Mouse (Mus musculus) neural tube, embryonic 11.5 days (tissue): ENCODE data around the gene Hacd3. TPM values are rescaled to one million over a fixed set of nuclear protein-coding genes. Genes with fewer than 3 reads are reported as not detected.
A peak's percentile ranks its signal among the peaks of the same experiment; 100 is the strongest.
"Not testable (repeated sequence)": the region's sequence is repeated elsewhere in the genome, so short reads cannot be mapped to it uniquely, and the experiment has no call there.

Experiments
- ATAC-seq: fragments of 200-750 bp; cut with Nextera tagmentation; 2 replicates; pipeline ENCODE4 v1.8.0; 2017; ENCODE audit warnings: moderate number of reproducible peaks, mild to moderate bottlenecking, moderate TSS enrichment, moderate library complexity; ENCODE audit not compliant: insufficient read depth, low FRiP score, low TSS enrichment
- DNase-seq: peaks from one replicate; pipeline ENCODE4 v3.0.0-alpha.2; 2015; ENCODE audit warnings: low spot score
- H3K27ac ChIP-seq: fragments of 300-500 bp; sonication (generic); 2 replicates; pipeline ENCODE4 v1.5.1; 2014; ENCODE audit warnings: low read depth, mild to moderate bottlenecking, low read length
- H3K27me3 ChIP-seq: fragments of 300-500 bp; sonication (generic); 2 replicates; pipeline ENCODE4 v1.6.1; 2014; ENCODE audit warnings: mild to moderate bottlenecking, low read length, mixed read lengths; ENCODE audit not compliant: control insufficient read depth, insufficient read depth
- H3K36me3 ChIP-seq: fragments of 300-500 bp; sonication (generic); 2 replicates; pipeline ENCODE4 v1.6.1; 2014; ENCODE audit warnings: mild to moderate bottlenecking, low read length, moderate library complexity, mixed read lengths; ENCODE audit not compliant: control insufficient read depth, insufficient read depth
- H3K4me1 ChIP-seq: fragments of 300-500 bp; sonication (generic); 2 replicates; pipeline ENCODE4 v1.6.1; 2014; ENCODE audit warnings: low read length, mixed read lengths; ENCODE audit not compliant: control insufficient read depth, insufficient read depth
- H3K4me2 ChIP-seq: fragments of 300-500 bp; sonication (generic); 2 replicates; pipeline ENCODE4 v1.6.1; 2014; ENCODE audit warnings: low read depth, mild to moderate bottlenecking, moderate library complexity
- H3K4me3 ChIP-seq: fragments of 300-500 bp; sonication (generic); 2 replicates; pipeline ENCODE4 v1.5.1; 2014; ENCODE audit warnings: low read depth, low read length
- H3K9ac ChIP-seq: fragments of 300-500 bp; sonication (generic); 2 replicates; pipeline ENCODE4 v1.6.1; 2014; ENCODE audit warnings: mild to moderate bottlenecking, low read length
- H3K9me3 ChIP-seq: fragments of 300-500 bp; sonication (generic); 2 replicates; pipeline ENCODE4 v1.6.1; 2016; ENCODE audit warnings: low read length; ENCODE audit not compliant: control insufficient read depth
- WGBS: fragments of 180-500 bp; shearing (Covaris S2); extraction: QIAGEN DNeasy Blood & Tissue Kit; methylation state at CpG from one replicate; pipeline ENCODE4 v1.1.7; 2014; 5-methylcytosine and 5-hydroxymethylcytosine counted together
- polyA plus RNA-seq: library from polyadenylated mRNA; unstranded; fragments of >200 nt; fragmentation: Nextera tagmentation; extraction: Ambion mirVana; gene quantifications from 2 replicates; pipeline ENCODE4 v1.2.1, GENCODE M21; 2014

Hacd3 gene
- polyA plus RNA-seq, 1 experiment from 2014 or later: 105 TPM

DNA sequence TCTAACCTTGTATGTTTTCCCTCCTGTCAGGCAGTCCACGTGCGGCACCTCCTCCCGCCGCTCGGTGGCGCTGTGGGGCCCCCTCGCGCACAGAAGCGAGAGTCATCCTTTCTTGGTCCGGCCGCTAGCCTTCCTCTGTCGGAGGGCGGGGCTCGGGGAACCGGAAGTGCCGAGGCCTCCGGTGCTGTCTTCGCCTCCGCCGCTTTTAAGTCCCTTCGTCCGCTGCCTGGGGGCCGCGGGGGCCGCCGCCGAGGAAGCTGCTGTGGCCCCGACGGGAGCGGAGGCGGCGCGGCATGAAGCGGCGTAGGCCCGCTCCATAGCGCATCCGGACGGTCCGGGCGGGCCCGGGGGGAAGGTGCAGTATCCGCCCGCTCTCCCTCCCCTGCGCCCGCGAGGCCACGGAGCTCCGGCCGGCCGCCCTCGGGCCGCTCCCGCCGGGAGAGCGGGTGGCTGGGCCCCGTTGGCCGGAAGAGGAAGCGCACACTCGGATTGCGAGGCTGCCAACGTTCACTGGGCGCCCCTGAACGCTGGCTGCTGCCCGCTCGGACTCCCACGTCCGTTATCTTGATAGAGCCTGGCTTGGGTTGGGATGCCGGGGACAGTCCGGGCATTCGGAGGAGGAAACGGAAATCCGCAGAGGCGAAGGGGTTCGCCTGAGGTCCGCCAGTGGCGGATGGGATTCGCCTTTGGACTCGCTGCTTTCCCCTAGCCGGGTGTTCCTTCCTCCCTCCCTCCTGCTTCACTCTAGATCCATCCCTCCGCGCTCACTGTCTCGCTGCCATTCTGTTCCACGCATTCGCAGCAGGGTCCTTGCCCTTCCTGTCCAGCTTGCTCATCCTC lies 11.0 kb upstream of the Hacd3 start, which contains the start of gene Dpp8:
Gene Dpp8, plus strand, starts transcription at position 146 of the 840 bp plus-strand sequence.
- Histone ChIP-seq H3K4me1 (peaks cover 3% of the 10 kb centered on the region; the same call in 1 of the 2 replicates), H3K36me3 (no peaks in the 10 kb centered on the region), H3K9me3 (no peaks in the 10 kb centered on the region), H3K27ac (peak within 1 kb of the TSS; percentile 79), H3K4me2 (peak within 1 kb of the TSS; percentile 74), H3K4me3 (peak within 1 kb of the TSS; percentile 100), H3K27me3 (no peaks in the 10 kb centered on the region), H3K9ac (peak within 1 kb of the TSS; percentile 98)
- DNase-seq (peak; percentile 95), ATAC-seq (peak; percentile 90)
- WGBS: under 1% methylated on average over 82 of the region's 85 CpGs

DNA sequence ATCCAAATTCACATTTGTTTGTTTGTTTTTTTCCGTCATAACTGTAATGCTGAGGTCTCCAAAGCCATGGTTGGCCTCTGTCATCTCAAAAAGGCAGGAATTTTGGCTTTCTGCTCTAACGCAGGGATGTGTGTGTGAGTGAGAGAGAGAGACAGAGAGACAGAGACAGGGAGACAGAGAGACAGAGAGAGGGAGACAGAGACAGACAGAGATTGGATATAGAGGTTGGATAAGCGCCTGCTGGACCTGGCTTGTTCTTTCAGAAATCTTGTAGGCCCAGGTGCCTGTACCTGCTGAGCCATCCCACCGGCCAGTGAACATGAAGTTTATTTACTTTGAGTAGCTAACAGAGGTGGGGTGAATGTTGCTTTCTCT lies 10.4 kb upstream of the Hacd3 start:
- 34% methylated on average over 4 of the region's 4 CpGs for WGBS
- no peak for ATAC-seq
- no peak overlapping the region; the same call in 1 of the 2 replicates for H3K27ac ChIP-seq

DNA sequence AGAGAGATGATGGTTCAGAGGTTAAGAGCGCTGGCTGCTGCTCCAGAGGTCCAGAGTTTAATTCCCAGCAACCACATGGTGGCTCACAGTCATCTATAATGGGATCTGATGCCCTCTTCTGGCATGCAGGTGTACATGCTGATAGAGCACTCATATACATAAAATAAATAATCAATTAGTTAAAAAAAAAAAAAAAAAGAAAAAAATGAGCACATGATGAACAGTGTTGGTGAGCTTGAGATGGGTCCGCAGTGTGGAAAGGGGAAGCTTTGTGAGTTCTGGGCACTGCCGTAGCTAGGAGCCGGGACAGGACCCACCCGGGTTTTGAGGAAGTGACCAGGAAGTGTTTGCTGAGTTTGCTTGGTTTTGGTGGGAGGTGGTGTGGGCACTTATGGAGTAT lies 9.9 kb upstream of the Hacd3 start:
- not testable (repeated sequence) for H3K9me3 ChIP-seq, H3K4me2 ChIP-seq, H3K9ac ChIP-seq, H3K27me3 ChIP-seq, H3K4me1 ChIP-seq, H3K4me3 ChIP-seq, DNase-seq, ATAC-seq, H3K36me3 ChIP-seq, H3K27ac ChIP-seq
- 83% methylated on average over 5 of the region's 5 CpGs for WGBS

More for the DNA sequence above, 10.4 kb upstream of the Hacd3 start:
- Histone ChIP-seq H3K36me3 (no peaks in the 10 kb centered on the region), H3K9ac (peak overlapping the region; percentile 98; the same call in 1 of the 2 replicates), H3K4me3 (peak overlapping the region; percentile 100), H3K4me1 (peaks cover 3% of the 10 kb centered on the region; the same call in 1 of the 2 replicates), H3K27me3 (no peaks in the 10 kb centered on the region), H3K4me2 (no peak overlapping the region), H3K9me3 (no peaks in the 10 kb centered on the region)
- no peak for DNase-seq

DNA sequence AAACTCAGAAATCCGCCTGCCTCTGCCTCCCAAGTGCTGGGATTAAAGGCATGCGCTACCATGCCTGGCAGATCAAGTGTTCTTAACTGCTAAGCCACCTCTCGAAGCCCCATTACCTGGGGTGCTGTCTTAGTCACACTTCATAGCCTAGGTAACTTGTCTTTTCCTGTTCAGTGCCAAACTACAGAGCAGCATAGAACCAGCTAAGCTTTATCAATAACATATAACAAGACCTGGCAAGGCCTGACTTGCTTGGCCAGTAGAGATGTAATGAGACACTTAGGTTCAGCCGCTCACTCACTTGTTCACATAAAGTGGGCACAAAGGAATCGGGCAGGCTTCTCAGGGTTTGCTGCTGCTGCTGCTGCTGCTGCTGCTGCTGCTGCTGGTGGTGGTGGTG lies 6.8 kb upstream of the Hacd3 start:
- Histone ChIP-seq H3K27me3 (no peaks in the 10 kb centered on the region), H3K36me3 (no peaks in the 10 kb centered on the region), H3K4me2 (no peak overlapping the region), H3K9ac (no peak overlapping the region), H3K9me3 (no peaks in the 10 kb centered on the region), H3K4me3 (no peak overlapping the region), H3K4me1 (peaks cover 3% of the 10 kb centered on the region; the same call in 1 of the 2 replicates), H3K27ac (no peak overlapping the region)
- DNase-seq (no peak), ATAC-seq (no peak)
- 90% methylated on average over 5 of the region's 5 CpGs for WGBS

DNA sequence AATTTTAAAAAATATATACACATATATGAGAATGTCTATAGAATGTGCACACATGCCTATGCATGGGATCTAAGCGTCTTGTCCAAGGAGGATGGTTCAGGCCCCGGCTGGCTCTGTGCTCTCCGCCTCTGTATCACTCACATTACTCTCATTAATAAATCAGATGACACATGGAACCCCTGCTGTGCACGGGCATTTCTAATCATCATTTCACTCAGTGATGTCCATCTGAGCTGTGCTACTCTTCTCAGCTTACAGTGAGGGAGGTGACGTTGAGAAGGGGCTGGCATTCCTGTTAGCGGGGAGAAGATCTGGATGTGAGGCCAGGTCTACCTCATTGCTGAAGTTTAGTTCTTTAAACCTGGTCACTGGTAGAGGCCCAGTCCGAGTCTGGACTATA lies 5.7 kb upstream of the Hacd3 start:
- ATAC-seq: no peak
- no peak for DNase-seq
- no peaks in the 10 kb centered on the region for H3K4me1 ChIP-seq
- no peak overlapping the region for H3K4me2 ChIP-seq
- no peaks in the 10 kb centered on the region for H3K9me3 ChIP-seq
- no peaks in the 10 kb centered on the region for H3K27me3 ChIP-seq
- H3K9ac ChIP-seq: no peak overlapping the region
- no peaks in the 10 kb centered on the region for H3K36me3 ChIP-seq
- WGBS: 79% methylated on average over 7 of the region's 7 CpGs
- no peak overlapping the region for H3K27ac ChIP-seq
- no peak overlapping the region for H3K4me3 ChIP-seq

DNA sequence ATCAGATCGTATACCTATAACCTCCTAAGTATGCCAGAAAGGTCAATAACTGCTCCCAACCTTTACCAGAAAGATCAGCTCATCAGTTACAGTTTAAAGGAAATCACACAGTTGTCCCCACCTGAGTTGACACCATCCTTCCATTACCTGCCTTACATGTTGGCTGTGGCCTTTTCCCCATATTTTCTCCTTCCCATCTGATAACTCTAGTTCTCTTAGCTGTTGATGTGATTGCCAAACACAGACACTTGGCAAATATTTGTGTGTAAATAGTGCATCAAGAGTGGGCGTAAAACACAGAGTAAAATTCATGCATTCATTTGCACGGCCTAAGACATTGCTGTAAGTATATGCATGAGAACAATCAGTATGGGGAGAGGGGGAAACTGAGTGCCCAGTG lies 2.0 kb upstream of the Hacd3 start:
- Histone ChIP-seq H3K4me3 (no peak overlapping the region), H3K27me3 (no peaks in the 10 kb centered on the region), H3K36me3 (no peaks in the 10 kb centered on the region), H3K4me2 (no peak overlapping the region), H3K27ac (no peak overlapping the region), H3K9me3 (no peaks in the 10 kb centered on the region), H3K9ac (no peak overlapping the region), H3K4me1 (peaks cover 18% of the 10 kb centered on the region)
- DNase-seq: no peak
- 88% methylated on average over 3 of the region's 3 CpGs for WGBS
- no peak for ATAC-seq

DNA sequence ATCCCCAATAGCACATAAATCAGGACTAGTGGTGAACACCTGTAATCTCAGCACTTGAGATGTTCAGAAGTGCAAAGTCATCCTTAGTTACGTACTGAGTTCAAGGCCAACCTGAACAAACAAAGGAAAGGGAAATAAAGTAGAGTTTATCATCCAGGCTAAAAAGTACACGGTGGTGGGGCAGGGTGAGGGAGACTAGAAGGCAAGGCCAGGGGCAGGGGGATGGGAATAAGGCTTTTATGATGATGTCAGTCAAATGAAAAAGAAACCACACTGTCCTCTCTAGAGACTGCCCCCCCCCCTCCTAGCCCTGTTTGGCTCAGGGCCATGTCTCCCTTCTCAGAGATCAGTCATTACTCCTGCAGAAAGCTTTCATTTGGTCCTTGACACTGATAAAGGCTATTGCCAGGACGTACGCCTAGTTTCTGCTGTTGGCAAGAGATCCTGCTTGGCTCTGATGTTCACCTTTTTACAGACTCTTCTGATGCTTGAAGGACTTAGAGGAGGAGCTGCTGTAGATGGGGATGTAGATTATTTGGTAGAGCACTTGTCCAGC lies 1.2 kb upstream of the Hacd3 start:
- no peak for ATAC-seq
- Histone ChIP-seq H3K27me3 (no peaks in the 10 kb centered on the region), H3K9ac (no peak overlapping the region), H3K4me2 (no peak overlapping the region), H3K4me1 (peaks cover 18% of the 10 kb centered on the region), H3K4me3 (no peak overlapping the region), H3K9me3 (no peaks in the 10 kb centered on the region), H3K36me3 (no peaks in the 10 kb centered on the region), H3K27ac (no peak overlapping the region)
- WGBS: 93% methylated on average over 4 of the region's 4 CpGs
- DNase-seq: no peak

DNA sequence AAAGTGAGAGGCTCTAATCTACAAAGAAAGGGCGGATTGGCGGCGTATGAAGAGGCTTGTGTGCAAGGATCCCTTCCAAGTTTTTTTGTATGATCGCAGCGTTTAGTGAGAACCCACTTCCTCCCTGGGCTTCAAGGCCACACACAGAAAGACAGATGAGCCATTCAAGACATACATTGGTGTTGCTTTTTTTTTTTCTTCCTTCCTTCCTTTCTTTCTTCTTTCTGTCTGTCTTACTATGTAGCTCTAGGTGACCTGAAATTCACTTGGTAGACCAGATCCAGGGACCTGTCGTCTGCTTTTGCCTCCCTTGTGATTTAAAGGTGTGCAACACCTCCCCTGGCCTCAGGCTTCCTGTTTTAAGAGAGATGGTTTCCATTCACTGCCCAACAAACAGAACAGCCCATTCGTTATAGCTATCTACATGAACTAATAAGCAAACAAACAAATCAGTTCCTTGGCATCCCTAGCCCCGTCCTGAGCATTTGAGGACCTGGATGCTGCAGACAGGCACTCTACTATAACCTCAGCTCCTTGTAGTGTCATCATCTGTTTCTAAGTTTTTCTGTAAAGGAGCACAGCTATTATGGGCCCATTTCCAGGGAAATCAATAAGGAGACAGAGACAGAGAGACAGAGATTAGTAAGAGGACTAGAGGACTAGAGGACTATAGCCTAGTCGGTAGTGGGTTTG lies 540 bp upstream of the Hacd3 start:
- Histone ChIP-seq H3K27me3 (no peaks in the 10 kb centered on the region), H3K36me3 (no peaks in the 10 kb centered on the region), H3K27ac (no peak overlapping the region), H3K9ac (peak overlapping the region; percentile 40), H3K4me3 (peak overlapping the region; percentile 98), H3K4me2 (peak overlapping the region; percentile 67), H3K4me1 (peaks cover 18% of the 10 kb centered on the region), H3K9me3 (no peaks in the 10 kb centered on the region)
- WGBS: 22% methylated on average over 9 of the region's 9 CpGs
- no peak for ATAC-seq
- no peak for DNase-seq
